Mouse (Mus musculus): Measurements from ENCODE around the gene Vwa5a.

Gene Vwa5a

DNA sequence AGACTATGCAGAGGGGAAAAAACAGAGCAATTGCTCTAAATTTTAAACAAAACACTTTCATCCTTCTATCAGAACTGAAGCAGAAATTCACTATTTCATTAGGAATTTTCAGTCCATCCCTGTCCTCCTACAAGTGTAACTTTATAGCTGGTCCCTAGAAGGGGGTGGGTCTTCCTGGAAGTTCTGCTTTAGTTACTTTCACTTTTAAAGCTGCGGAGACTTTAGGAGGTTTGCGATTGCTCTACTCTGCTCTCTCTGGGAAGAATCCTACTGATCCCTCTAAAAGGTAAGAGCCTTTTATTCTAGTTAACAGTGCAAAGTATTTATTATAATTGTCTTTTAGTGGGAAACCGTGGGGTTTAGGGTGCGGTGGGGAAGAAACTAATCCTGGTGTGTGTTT is at the start of gene Vwa5a:
Gene Vwa5a (plus strand): TSS at position 167 of the 400 bp plus-strand sequence.
- no peak for DNase-seq

DNA sequence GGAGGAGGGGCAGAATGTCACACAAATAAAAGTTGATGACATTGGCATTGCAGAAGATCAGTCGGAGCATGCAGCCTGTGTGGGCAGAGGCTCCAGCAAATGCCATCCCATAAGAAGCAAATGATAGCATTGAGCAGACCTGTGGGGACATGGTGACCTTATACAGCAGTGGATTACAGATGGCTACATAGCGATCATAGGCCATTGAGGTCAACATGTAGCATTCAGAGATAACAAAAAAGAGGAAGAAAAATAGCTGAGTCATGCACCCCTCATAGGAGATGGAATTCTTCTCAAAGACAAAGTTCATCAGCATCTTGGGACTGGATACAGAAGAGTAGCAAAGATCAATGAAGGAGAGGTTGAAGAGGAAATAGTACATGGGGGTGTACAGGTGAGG is 45.2 kb upstream of the Vwa5a start:
- no peak for DNase-seq

DNA sequence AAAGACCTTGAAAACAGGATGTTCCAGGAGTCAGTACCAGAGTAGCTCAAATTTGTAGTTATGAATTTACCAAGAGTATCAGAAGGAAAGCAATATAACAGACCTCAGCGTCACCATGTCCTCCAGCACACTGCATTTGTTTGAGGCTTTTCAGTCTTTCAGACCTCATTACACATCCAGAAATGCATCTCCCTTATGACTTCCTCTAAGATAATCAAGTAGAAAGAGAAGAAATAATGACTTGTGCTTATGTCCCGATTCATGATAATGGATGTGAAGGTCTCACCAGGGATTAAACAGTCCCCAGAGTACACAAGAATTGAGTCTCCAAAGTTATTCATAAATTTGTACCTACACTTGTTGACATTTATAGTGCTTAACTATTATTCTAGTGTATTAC is 43.6 kb upstream of the Vwa5a start, which contains the start of gene Olfr918:
Gene Olfr918 (minus strand): TSS at position 101 of the 400 bp plus-strand sequence.
- no peak for DNase-seq

DNA sequence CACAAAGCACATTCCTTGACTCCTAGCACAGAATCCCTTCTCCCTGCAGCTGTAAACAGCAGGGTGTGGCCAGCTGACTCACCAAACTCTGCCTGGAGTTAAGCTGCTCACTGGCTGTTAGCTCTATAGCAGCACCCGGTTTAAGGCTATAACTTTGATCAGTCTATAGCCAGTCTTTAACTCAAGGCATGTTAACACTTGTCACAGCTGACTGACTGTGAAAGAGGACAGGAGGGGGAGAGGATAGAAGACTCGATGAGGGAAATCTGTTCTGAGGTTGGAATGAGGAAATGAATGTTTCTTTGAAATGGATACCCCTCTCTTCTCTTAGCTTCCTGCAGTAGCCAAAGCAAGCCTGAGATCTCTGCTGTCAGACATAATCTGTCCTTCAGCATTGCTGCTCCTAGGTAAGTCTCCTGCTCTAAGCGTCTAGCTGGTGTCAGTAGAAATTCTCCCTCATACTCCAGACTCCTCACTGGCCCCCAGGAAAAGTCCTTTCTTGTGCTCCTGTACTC is 916 bp downstream of the Vwa5a start:
- peak; percentile 11 for DNase-seq

DNA sequence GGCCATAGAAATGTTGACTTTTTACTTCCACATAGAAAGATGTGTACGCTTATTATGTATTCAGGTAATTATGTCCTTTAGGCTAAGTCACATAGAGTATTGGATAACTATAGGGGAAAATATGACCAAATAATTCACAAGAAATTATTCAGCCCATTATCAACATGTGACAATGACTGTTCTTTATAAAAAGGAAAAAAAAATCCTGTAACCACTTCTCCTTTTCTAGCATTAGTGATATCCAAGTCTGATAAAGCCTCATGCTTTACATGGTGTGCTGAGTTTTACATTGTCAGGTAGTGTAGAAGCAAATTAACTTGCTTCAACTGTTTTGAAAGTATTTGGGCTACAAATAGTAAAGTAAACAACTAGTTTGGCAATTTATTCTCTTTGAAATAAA is 6.0 kb downstream of the Vwa5a start:
- no peak for DNase-seq

DNA sequence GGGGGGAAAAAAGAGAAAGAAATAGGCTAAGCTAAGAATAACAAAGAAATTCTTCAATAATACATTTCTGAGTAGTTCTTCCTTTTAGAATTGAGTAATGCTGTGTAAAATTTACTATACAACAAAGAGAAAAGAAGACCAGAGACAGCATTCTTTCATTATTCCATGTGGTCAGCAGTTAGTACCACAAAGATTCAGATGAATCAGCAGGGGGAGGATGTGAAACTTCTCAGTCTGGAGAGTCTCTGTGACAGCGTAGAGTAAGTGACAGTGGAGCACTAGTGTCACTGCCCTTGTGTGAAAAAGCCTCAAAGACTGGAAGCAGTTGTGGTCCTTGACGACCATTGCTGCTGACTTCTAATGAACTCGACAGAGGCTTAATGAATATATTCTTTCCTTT is 10.2 kb downstream of the Vwa5a start:
- DNase-seq, result no peak

DNA sequence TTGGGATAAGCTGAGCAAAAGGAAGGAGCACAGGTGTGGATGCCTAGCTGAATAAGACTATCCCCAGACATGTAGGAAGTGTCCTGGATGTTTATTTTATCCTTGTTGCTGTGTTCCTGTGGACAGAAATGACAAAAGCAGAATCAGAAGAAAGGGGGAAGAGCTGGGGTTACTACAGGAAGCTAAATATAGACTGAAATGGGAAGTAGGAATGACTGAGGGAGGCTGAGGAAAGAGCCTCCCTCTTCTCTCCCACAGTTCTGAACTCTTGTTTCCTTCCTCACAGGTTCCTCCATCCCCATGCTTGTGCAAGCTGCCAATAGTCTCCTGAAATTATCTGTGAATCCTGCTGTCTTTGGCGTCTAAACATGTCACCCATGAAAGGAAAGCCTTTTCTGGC is 23.3 kb downstream of the Vwa5a start:
- DNase-seq, result no peak

DNA sequence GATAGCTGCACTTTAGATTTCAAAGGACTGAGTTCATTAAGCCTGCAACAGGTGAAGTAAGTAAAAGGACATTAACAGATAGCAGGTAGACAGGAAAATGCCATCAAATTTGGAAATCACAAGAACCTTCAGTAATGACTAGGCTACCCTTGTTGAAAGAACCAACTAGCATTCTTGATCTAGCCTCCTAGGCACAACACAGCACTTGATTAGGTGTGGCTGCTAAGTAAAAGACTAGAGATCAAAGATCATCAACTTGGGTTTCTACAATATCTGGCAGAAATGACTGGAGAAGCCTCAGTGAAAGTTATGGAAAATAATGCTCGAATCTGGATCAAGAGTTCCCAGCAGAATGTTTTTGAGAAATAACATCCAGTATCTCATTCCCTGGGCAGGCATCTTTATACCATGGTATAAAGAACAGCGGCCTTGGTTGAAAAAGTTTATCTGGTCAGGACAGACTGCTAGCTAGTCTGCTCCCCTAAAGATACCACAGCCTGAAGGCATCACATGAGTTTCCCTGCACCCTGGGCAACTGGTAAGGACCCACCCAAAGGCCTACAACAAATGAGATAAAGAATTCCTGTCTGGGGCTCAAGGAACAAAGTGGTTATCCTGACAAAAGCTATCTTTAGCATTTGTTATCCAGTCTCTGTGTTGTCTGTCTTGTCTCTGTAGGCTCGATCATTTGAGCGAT is 26.7 kb downstream of the Vwa5a start:
- no peak for DNase-seq

DNA sequence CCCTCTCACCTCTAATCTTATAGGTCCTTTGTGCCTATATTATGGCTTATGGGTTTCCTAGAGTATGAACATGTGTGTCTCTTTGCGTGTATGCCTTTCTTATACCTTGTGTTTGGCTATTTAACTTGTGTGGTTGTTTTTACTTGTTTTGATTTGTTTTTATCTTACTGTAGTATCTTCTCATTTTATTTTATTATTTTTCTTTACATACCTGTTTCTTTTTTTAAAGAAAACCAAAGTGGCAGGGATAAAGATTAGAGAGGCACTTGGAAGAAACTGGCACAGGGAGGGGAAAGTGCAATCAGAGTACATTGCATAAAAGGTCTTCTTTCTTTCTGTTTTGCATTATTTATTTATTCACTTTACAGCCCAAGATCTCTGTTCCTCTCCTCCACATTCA is 33.9 kb downstream of the Vwa5a start, which contains the start of gene Olfr920:
Gene Olfr920 (plus strand): TSS at position 301 of the 400 bp plus-strand sequence.
- no peak for DNase-seq

DNA sequence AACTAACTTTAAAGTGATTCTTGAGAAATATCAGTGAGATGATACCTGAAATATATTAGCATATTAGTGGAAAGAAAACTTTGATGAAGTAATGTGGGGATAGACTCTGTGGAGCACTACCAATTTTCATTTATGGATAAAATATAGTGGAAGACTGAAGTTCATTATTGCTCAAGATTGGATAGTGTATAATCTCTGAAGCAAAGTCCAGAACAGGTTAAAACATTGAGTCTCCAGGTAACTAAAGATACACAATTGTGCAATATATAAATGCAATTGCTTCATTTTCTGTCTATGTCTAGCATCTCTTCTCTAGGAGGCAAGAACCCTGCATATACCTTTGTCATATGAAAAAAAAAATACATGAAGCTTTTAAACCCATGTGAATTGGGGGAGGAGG is 54.7 kb downstream of the Vwa5a start, which contains the start of gene Olfr921:
Gene Olfr921 (plus strand): TSS at position 301 of the 400 bp plus-strand sequence.
- no peak for DNase-seq

DNA sequence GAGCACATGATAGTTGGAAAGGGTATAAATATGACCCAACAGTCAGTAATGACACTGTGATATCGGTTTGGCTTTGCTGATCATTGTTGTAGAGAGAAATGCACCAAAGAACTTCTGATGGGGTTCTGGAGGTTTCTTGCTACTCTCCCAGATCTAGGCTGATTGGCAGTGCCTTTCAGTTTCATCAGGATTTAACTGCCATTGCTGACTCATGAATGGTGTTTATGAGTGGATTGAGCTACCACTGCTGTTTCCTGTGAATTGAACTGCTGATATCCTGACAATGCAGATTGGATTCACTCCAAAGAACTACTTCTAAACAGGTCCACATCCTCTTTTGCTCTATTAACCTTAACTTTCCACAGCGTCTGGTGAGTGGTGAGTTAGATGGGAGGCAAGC is 74.6 kb downstream of the Vwa5a start:
- DNase-seq, result no peak

Measured in kidney, adult 18-20 months (tissue).